Mouse (Mus musculus): ENCODE measurements around the gene Amz1.

- no peak for TF ChIP-seq EP300 (IDR thresholded peaks at IDR 0.05)
- peak; percentile 43 for TF ChIP-seq CTCF (IDR thresholded peaks at IDR 0.05)
Observed at GRCm38 (mm10) chr5:140800288-140800923, 76.5 kb downstream of the Amz1 start.

Measured in lung, postnatal 0 days (tissue).